Mouse (Mus musculus) liver, adult 2 months (tissue): ENCODE results near the gene Vmn1r54.

Experiments used
- CTCF ChIP-seq: fragments of 200-500 bp; IDR thresholded peaks from 2 replicates; pipeline ENCODE4 v1.5.1; 2011; ENCODE audit warnings: low read depth, low read length, control low read depth
- POLR2A ChIP-seq: fragments of 200-500 bp; IDR thresholded peaks from 2 replicates; pipeline ENCODE4 v1.6.1; 2011; ENCODE audit warnings: low read length, control low read depth; ENCODE audit not compliant: insufficient read depth; ENCODE audit errors: extremely low read depth

- TF ChIP-seq CTCF (no peak), POLR2A (no peak)
These were observed 73.5 kb downstream of the Vmn1r54 start for GRCm38 (mm10) chr6:90319475-90320191.
